Mouse (Mus musculus) thymus, postnatal 14 days (tissue): ENCODE measurements around the gene Miga2.
A peak's percentile ranks its signal among the peaks of the same experiment; 100 is the strongest.
"Not testable (repeated sequence)": the region's sequence is repeated elsewhere in the genome, so short reads cannot be mapped to it uniquely, and the experiment has no call there.

Source experiments
- DNase-seq: peaks from one replicate; pipeline ENCODE4 v3.0.0; 2021

The Miga2 gene

DNA sequence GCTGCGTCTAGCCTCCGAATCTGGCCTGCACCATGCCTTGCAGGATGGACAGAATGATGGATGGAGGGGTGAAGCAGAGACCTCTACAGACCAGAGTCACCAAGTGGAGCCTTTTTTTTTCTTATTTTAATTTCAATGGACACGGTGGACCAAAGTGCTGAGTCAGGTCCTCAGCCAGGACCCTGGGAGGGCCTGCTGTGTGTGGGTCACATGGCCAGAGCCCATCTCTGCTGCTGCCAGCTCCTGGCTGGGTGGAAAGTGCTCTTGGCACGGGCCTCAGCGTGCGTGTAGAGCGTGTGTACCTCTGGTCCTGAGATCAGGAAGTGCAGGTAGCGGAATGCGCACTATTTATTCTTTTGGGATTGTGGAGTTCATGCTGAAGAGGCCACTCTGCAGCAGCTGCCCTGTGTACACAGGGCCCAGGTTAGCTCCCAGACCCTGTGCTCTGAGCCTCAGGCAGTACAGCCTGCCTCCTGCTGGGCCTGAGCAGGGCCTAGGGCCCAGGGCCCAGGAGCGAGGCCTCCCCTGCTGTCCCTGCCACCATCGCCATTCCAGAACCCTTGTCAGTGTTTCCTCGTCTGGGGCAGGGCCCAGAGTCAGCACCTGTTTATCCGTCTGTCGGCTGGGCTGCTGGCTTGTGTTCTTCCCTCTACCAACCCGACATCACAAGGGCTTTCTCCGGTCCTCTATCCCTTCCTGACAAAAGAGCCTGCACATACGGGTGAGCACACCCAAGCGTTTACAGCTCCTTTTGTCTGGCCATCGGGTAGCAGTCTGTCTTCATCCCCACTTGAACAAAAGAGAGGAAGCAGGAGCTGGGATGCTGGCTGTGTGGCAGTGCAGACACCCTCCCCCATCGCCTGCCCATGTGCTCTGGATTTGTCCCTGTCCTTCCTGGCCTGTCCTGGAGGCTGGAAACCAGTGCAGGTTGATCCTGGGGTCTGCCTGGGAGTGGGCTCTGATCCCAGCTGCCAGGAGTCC lies 35.4 kb downstream of the Miga2 start:
- DNase-seq = no peak

DNA sequence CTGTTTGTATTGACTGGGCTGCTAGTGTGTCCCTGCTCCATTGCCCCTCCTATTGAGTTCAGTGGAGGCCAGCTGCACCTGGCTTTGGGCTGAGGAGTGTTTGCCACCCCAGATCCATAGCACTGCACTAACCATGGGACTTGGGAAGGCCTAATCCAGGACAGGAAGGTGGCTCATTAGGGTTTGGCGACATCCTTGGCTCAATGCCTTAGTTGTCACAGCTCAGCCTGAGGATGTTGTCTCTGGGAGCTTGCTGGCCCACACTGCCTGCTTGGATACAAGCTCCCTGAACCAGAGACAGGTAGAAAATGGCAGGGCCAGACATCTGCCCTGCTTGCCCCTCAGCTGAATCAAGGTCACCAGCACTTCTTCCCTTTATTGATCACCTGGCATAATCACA lies 37.5 kb downstream of the Miga2 start:
- no peak for DNase-seq

DNA sequence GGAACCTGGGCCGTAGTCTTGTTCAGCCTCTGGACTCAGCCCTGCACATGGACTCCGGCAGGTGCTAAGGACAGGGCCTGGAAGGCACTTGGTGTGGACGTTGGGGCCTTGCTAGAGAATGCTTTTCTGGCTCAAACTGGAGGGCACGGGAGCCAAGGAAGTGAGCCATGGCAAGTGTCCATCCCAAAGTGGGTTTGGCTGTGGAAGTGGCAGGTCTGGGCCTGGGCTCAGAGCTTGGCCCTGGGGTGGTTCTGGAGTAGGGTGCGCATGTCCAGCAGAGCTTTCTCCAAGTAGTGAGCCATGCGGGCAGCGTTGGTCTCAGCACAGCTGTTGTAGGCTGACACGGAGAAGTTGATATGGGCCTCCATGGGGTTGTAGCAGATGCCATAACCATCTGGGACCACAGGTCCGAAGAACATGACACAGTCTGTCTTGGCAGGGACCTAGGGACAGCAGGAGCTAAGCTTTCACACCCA lies 38.4 kb downstream of the Miga2 start:
- DNase-seq = no peak

DNA sequence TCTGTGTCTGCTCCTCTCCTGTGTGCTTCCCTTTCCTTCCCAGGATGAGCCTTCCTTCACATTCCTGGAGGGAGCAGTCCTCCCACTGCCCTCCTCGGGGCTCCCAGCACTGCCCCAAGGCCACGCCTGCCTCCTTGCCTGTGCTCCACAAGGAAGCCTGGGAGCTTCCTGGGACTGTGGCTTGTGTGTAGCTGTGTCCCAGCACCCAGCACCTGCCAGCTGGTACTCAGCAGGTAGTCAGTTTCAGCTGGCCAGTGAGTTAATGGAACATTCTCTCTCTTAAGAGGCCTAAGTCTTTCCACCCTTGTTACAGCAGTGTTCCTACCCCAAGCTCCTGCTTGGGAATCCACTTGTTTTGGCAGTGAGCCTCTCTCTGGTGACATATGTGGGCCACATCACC lies 38.8 kb downstream of the Miga2 start:
- no peak for DNase-seq

DNA sequence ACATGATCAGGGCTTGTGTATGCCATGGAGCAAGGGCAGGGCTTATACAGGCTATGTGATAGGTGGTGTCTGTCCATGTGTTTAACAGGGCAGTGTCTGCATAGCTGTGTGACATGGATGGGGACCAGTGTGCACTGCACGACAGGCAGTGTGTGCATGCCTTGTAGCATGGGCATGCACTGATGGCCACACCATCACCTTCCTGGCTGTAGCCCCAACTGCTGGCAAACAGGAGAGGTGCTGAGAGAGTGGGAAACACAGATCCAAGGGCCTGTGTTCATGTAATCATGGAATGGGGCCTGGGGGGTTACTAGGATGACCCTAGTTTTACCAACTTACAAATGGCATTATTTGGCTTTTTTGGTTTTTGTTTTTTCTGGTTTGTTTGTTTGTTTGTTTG lies 39.8 kb downstream of the Miga2 start:
- DNase-seq = no peak

DNA sequence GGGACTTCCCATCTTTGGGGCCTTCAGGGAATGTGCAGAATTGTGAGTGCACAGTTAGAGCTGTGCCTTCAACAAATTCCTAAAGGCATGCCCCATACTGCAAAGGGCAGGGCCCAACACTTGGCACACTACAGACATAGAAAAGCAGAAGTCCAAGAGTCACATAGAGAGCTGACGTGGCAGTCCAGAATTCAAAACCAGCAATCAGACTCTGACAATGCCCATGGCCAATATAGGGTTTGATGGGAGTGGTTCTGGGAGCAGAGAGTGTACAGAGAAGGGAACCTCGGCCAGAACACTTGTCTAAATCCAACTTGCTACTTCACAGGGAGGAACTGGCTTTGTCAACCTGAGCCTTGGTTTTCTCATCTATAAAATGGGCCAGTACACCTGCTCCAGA lies 43.2 kb downstream of the Miga2 start:
- DNase-seq = no peak

DNA sequence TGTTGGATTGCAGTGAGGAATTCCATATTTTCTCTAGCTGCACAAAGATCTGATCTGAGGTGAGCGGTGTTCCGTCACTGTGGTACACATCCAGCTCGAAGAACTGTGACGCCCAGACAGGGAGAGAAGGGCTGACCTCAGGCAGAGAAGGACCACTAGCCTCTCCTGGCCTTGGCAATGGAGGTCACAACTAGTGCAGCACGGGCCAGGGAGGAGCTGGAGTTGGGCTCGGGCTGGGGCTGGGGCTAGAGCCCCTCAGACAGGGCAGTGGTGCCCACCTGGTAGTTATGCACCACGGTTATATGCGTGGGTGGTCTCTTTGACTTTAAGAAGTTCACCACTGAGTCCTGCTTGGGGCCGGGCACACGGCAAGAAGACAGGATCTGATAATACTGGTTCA lies 43.7 kb downstream of the Miga2 start:
- no peak for DNase-seq

DNA sequence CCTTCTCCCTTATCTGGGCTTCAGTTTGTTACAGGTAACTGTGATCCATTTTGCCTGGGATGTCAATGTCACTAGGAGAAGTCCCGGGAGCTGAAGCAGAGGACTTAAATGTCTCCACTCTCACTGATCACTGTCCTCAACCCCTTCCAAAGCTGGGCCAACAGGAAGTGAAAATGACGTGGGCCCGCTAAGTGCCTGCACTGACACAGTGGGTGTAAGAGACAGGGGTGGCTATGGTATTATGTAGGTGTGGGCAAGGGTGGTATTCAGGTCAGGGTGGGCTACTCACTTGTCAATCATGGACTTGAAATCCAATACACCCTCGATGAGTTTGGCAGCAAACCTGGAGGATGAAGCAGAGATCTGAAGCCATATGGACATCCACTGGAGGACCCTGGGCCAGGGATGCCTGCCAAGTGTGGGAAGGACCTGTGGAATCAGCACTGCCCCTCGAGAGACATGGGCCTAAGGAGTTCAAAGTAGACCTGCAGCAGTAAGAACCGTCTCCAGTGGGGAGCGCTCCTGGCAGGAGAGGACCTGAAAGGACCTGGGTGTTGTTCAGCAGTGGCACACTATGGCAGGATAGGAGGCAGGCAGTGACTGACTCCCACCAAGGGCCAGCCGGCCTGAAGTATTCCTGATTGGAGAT lies 44.5 kb downstream of the Miga2 start:
- no peak for DNase-seq

DNA sequence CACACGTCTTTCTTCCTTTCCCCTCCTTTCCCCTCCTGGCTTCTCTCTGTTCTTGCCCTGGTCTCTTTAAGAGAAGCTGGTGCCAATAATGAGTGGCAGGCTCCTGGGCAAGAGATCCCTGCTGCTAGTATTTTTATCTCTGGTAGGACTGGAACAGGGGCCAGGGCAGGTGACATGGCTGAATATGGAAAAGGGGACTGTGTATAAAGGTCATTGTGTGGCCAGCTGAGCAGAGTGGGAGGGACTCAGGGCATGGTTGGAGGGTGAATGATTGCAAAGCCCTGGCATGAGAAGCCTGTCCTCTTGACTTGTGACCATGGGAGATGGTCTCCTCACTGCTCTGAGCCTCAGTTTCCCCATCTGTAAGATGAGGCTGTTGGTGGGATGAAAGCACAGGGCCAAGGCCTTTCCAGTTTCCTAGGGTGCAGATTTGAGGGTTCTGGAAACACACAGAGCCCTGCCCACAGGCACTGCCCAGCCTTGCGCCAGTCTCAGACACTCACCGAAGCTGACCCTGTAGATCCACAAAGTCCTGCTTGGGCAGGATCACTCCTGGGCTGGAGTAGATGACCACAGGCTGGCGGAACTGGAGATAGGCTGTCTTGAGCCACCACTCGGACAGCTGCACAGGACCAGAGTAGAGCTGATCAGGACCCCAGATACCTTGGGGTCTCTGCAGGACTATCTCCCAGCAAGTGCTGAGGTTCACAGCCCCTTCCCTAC lies 45.6 kb downstream of the Miga2 start:
- DNase-seq = no peak

DNA sequence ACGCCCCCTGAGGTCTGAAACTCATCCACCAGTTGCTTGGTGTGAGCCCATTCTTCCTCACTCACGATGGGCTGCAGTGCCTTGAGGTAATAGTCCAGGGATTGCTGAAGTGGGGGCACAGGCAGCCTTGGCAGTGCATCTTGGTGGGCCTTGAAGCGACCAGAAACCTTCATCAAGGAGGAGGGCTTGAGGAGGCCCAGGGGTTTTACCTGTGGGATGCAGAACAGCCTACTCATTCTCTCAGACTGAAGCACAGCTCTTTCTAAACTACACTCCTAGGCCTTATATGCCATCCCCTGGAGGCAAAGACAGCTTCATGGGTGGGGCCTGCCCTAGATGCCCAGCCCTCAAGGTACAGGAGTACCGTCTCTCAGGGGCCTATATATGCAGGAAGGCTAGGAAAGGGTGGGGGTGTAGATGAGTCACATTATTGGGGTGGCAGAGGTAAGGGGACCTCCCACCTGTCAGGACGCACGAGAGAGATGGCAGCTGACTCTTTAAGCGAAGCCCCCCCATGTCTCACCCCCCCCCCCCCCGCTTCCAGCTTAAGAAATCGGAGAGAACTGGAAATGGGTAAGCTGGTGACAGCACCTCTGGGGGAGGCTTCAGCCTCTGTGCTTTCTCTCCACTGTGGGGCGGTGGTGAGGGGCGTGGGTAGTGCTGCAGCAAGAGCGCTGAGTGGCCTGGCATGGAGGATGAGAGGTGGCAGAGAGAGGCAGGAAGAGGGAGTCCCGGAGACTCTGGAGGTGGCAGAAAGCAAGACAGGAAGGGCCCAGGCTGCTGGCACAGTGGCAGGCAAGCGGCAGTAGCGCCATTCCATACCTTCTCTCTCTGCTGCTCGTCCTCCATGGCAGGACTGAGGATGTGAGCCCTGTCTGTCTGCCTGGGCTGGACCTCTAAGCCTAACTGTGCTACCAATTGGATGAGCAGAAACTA lies 49.3 kb downstream of the Miga2 start:
- DNase-seq = peak; percentile 25

DNA sequence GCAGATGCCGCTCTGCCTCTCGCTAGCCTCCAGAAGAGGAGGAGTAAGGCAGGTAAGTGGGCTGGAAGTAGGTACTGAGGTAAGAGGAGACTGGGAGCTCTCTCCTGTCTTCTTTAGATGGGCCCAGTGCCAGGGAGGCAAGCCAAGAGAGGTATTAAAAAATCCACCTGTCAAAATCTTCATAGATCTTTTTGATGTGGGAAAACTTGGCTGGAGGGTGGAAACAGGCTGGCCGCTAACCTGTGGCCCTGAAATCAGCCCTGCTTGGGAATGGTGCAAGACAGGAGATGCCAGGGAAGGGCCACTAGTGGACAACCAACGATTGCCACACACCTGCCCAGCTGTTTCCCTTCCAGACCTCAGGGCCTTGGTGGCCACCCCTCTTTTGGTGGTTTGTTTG lies 50.1 kb downstream of the Miga2 start:
- no peak for DNase-seq

DNA sequence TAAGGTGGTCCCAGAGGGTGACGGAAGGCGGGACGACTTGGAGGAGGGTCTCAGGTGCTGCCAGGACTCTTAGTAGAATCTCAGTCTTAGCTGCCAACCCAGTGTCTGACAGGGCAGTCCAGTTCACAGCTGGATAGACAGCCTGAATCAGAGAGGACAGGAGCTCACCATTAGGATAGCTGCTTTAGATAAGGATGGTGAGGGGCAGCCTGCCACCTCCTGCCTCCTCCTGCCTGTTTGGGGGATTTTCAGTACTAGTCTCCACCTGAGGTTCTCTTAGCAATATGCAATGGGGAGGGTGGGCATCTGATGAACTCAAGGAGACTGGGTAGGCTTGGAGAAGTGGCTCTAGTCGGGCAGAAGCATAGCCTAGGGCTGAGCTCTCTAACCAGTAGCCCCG lies 50.6 kb downstream of the Miga2 start:
- no peak for DNase-seq

DNA sequence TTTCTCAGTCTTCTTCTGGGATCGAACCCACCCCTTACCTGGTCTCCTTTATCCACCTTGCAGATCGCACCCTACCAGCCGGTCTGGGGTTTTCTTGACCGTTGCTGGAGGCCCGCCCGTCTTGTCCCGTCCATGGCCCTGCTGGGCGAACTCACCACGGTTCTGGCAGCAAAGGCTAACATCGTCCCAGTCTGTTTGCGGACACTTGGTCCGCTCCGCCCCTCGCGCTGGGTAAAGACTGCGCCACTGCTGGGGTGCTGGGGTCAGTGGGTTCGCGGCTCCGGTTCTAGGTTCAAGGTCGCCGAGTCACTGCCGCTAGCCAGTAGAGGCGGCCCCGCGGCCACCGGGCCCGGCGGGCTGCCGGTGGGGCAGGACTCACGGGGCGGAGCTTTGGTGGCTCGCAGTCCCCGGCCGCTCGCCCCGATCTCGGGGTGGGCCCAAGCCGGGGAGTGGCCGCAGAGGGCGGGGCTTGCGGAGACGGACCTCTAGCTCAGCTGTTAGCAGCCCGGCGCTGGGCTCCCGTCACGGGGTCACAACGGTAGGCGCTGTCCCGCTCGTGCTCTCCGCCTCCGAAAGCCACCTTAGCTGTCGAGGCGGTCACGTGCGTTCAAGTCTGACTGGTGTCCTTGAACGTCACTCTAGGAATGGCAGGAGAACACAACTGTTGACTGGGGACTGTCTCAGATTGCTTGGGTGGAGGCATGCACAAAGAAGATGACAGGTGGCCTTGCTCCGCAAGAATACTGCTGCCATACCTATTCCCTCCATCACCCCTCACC lies 51.3 kb downstream of the Miga2 start, which contains the start of gene Crat:
TSS of gene Crat (minus strand) at position 657 of the 779 bp plus-strand sequence.
- peak; percentile 73 for DNase-seq

DNA sequence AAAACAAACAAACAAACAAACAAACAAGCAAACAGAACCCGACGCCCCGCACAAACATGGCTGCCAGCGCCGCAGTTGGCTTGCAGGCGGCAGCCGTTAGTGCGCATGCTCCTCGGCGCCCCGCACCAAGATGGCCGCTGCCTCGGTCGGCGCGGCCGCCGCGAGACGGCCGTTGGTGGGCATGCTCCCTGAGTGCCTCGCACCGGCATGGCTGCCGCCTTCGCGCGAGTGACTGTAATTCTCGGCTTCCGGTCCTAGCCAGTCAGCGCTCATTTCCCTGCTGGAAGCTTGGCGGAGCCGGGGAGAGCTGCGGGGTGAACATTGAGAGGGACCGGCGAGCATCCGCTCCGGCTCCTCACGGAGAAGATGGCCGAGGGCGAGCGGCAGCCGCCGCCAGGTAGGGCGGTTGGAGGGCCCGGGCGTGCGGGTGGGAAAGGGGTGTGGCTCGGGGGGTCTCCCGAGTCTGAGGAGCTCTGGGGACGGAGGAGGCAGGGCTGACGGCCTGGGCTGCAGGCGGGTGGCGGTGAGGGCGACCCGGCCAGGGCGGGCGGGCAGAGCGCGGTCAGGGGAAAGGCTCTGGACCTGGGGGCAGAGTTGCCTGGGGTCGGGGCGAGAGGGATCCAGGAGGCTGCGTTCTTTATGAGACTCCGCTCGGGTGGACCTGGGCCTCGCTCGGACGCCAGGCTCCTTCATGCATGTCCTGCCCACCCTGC lies 52.1 kb downstream of the Miga2 start, which contains the start of gene Ptpa:
TSS of gene Ptpa (plus strand) at position 104 of the 713 bp plus-strand sequence.
- DNase-seq = peak; percentile 96

DNA sequence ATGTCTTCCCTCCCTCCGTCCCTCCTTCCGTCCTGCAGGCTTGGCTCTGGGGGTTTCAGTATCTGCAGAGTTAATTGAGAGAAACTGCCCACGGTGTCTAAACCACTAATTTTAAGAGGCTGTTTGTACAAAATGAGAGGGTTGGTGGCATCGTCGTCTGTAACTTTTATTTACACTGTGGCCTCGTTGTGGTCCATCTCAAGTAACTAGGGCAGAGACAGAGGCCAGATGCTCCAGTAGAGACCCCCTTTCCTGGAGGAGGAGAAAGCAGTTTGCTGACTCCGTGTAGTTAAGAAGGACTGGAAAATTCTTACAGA lies 52.6 kb downstream of the Miga2 start:
- DNase-seq = no peak

DNA sequence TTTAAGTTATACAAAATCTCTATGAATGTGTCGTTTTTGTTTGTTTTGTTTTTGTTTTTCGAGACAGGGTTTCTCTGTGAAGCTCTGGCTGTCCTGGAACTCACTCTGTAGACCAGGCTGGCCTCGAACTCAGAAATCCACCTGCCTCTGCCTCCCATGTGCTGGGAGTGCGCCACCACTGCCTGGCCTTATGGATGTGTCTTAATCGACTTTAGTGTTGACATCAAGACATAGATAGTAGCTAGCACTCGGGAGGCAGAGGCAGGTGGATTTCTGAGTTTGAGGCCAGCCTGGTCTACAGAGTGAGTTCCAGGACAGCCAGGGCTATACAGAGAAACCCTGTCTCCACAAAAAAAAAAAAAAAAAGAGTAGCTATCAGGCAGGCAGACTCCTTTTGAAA lies 53.1 kb downstream of the Miga2 start:
- DNase-seq = not testable (repeated sequence)

DNA sequence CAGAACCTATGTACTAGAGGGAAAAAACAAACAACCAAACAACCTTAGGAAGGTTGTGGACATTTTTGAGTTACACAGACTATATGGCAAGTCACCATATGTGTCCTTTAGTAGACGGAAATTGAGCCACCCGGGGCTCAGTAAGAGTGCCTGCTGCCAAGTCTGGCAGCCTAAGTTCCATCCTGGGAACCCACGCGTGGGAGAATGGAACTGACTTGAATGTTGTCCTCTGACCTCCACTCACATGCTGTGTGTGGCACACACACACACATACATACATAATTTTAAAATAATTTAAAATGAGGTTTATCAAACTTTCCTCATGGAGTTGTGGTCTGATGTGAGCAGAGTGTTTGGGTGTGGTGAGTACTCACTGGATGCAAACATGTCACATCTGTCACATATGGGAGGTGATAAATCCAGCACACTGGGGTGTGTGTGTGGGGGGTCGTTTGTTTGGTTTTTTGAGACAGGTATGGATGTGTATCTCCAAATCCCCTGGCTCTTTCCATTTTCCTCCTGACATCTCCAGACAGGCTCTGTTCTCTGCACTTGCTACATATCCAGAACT lies 53.6 kb downstream of the Miga2 start:
- DNase-seq = no peak

DNA sequence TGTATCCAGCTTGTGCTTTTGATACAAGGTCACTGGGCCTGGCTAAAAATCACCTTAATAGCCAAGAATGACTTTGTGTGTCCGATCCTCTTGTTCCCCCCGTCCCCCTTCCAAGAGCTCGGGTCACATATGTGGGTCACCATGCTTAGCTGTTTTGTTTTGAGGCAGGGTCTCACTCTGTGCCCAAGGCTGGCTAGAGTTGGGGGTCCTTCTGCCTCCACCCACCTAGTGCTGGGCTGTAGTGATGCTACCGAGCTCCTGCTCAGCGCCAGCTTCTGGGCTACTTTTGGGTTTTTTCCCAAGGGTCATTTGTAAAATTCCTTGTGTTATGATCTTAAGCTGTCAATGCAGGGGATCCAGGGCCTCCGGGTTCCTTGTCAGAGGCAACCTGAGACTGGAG lies 54.2 kb downstream of the Miga2 start:
- no peak for DNase-seq

DNA sequence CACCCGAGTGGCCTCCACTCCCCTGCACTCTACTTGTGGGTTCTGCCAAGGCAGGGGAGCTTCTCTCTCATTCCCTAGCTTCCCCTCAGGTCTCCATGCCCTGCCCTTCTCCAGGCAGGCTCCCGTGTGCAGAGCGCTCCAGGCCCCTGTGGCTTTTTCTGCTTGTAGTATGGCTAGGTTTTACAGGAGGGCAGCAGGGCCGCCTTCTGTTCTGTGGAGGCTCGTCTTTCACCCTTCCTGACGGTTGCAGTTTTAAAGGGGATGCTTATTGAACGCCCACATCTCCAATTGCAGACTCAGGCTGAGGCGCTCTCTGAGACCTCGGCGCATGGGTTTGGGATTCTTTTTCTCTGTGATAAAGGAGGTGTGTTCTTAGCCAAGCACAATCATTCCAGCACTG lies 55.1 kb downstream of the Miga2 start:
- DNase-seq = no peak

DNA sequence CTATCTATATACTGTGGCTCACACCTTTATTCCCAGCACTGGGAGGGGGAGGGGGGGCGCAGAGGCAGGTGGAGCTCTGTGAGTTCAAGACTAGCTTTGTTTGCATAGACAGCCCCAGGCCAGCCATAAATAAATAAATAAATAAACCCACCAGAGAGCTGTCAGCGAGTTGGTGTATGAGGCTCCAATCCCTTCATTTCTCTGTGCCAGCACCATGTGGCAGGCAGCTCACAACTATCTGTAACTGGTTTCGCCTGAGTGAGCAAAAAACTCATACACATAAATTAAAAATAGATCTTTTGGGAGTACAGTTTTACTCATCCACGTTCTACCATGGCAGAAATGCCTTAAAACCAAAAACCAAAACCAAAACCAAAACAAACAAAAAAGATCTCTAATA lies 57.4 kb downstream of the Miga2 start:
- no peak for DNase-seq
